Mouse (Mus musculus): ENCODE measurements around the gene Tnxb. TPM values are rescaled to one million over a fixed set of nuclear protein-coding genes. Genes with fewer than 3 reads are reported as not detected.

Tnxb gene
- polyA plus RNA-seq, 1 experiment from 2014 or later, result 0.75 TPM

DNA sequence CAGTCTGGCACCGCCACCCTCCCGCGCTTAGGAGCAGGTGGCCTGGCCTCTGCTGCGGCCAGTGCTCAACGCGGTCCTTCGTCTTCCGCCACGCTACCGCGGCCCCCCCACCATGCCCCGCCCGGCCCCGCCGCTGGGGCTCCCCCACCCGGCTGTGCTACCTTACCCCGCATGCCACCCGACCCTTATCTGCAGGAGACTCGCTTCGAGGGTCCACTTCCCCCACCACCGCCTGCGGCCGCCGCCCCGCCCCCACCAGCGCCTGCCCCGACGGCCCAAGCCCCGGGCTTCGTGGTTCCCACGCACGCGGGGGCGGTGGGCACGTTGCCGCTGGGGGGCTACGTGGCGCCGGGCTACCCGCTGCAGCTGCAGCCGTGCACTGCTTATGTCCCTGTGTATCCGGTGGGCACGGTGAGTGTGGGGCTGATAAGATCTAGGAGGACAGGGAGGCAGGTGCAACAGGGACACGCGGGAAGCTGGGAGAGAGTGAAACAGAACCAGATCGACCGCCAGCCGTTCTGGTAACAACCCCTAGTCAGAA, 39.5 kb upstream of the Tnxb start:
- Histone ChIP-seq H3K27ac (no peak overlapping the region), H3K36me3 (no peaks in the 10 kb centered on the region), H3K9ac (peak overlapping the region; percentile 7; the same call in 1 of the 2 replicates), H3K4me2 (peak overlapping the region; percentile 94), H3K4me1 (peaks cover 63% of the 10 kb centered on the region), H3K27me3 (peaks cover 28% of the 10 kb centered on the region), H3K4me3 (replicated peaks) (peak overlapping the region; percentile 48), H3K9me3 (replicated peaks) (no peaks in the 10 kb centered on the region)
- ATAC-seq (replicated peaks; ENCODE audit: low FRiP score), result no peak
- WGBS, result 2% methylated on average over 48 of the region's 48 CpGs

DNA sequence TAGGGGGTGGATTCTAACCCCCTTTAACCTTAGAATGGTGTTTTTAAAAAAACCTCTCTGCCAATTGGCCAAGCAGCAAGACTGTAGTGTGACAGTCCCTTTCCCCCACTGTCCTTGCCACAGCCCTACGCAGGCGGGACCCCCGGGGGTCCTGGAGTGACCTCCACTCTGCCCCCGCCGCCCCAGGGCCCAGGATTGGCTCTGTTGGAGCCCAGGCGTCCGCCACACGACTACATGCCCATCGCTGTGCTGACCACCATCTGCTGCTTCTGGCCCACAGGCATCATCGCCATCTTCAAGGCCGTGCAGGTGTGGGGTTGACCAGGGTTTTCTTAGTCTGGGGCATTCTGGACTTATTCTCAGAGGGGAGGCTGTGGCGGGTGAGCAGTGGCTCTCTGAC, 38.7 kb upstream of the Tnxb start:
- no peaks in the 10 kb centered on the region for H3K9me3 ChIP-seq (replicated peaks)
- 7% methylated on average over 12 of the region's 12 CpGs for WGBS
- peak overlapping the region; percentile 38; the same call in 1 of the 2 replicates for H3K9ac ChIP-seq
- peak overlapping the region; percentile 48 for H3K4me3 ChIP-seq (replicated peaks)
- peak overlapping the region; percentile 94 for H3K4me2 ChIP-seq
- peaks cover 55% of the 10 kb centered on the region for H3K4me1 ChIP-seq
- no peak for ATAC-seq (replicated peaks; ENCODE audit: low FRiP score)
- no peak overlapping the region for H3K27ac ChIP-seq
- peaks cover 28% of the 10 kb centered on the region for H3K27me3 ChIP-seq
- no peaks in the 10 kb centered on the region for H3K36me3 ChIP-seq

DNA sequence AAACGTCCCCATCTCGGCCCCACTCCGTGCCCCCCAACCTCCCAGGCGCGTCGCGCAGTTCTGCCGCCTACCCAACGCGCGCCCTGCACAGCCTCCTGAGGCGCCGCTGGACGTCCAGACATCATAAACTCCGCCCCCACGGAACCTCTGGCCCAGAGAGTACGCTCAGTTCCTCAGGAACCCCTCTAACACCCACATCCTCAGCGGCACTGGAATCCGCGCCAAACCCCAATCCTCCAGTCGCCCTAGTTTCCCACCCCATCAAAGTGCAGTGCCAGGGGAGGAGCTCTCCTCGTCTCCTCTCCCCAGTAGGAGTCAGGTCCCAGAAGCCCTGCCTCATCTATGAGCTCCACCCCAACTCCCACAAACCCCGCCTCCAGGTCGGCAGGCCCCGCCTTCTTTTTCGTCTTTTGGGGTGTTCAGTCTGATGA, 38.1 kb upstream of the Tnxb start:
- H3K4me2 ChIP-seq, result peak overlapping the region; percentile 94
- H3K9ac ChIP-seq, result peak overlapping the region; percentile 38; the same call in 1 of the 2 replicates
- H3K36me3 ChIP-seq, result no peaks in the 10 kb centered on the region
- H3K27me3 ChIP-seq, result peaks cover 28% of the 10 kb centered on the region
- ATAC-seq (replicated peaks; ENCODE audit: low FRiP score), result peak; percentile 47
- no peaks in the 10 kb centered on the region for H3K9me3 ChIP-seq (replicated peaks)
- 1% methylated on average over 26 of the region's 26 CpGs for WGBS
- peaks cover 52% of the 10 kb centered on the region for H3K4me1 ChIP-seq
- H3K4me3 ChIP-seq (replicated peaks), result peak overlapping the region; percentile 48
- no peak overlapping the region for H3K27ac ChIP-seq

DNA sequence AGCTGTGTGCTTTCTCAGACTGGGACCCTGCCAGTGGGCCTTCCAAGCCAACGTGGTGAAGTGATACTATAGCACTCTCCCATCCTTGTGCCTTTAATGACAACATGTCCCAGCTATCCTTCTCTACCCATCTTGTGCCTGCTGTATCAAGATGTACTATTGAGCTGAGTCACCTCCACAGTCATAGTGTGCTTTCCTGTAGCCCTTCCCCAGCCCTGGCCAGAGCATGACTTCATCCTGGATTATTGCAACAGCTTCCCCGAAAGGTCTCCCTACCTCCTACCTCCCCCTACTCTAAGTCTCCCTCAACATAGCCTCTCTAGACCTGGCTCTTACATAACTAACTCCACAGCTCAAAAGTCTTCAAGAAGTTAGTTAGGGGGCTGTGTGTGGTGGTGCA, 34.7 kb upstream of the Tnxb start:
- Histone ChIP-seq H3K9me3 (replicated peaks) (no peaks in the 10 kb centered on the region), H3K27ac (no peak overlapping the region), H3K4me3 (replicated peaks) (no peak overlapping the region), H3K4me1 (peaks cover 24% of the 10 kb centered on the region), H3K4me2 (no peak overlapping the region), H3K9ac (no peak overlapping the region), H3K27me3 (peaks cover 17% of the 10 kb centered on the region), H3K36me3 (no peaks in the 10 kb centered on the region)
- WGBS, result 75% methylated on average over 2 of the region's 2 CpGs
- no peak for ATAC-seq (replicated peaks; ENCODE audit: low FRiP score)

DNA sequence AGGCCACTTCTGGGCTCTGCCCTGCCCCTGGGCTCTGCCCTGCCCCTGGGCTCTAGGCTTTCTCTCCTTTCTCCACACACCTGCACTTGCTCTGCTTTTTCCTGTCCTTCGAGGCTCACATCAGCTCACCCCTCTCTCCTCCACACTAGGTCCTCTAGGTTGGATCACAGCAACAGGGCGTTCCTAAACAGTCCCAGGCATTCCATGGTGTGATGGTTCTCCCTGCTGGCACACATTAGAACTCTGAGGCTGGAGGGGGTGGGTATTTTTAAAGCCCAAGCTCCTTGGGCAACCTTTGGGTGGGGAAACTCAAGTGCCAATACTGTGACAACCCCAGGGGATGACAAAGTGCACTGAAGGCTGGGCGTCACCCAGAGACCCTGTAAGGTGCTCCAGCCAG, 32.9 kb upstream of the Tnxb start:
- ATAC-seq (replicated peaks; ENCODE audit: low FRiP score), result no peak
- Histone ChIP-seq H3K9ac (no peak overlapping the region), H3K4me3 (replicated peaks) (no peak overlapping the region), H3K4me1 (peaks cover 15% of the 10 kb centered on the region), H3K36me3 (no peaks in the 10 kb centered on the region), H3K9me3 (replicated peaks) (no peaks in the 10 kb centered on the region), H3K27me3 (no peaks in the 10 kb centered on the region), H3K4me2 (no peak overlapping the region), H3K27ac (no peak overlapping the region)
- WGBS, result 61% methylated on average over 3 of the region's 3 CpGs

DNA sequence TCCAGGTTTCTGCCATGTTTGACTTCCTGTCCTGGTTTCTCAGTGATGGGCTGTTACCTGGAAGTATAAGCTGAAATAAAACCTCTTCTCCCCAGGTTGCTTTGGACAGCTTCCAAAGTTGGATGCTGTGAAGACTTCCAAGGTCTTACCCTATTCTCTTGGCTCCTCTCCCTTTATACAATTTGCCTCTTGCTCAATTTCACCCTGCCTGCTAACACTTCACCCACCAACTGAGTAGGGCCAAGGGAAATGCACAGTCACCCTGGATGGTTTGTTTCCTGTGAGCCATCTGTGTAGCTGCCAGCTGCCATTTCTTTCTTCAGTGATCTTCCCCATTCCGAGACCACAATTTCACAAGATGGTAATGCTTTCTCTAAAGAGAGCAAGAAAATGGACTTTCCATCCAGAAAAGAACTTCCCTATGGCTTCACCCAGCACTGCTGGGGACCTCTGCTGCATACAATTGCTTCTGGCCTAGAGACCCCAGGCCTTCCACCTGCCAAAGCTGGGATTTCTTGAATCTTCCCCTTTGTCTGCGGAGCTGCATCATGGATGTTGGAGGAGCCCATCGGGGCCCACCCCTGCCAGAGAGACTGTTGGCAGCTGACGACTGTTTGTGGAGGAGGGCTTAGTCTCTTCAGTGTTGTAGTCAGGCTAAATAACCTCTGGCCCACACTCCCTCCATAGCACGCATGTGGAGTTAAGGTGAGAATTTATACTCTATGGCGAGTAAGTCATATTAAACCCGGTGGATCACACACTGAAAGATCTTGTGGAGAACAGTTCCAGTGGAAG, 30.7 kb upstream of the Tnxb start:
- no peaks in the 10 kb centered on the region for H3K27me3 ChIP-seq
- H3K4me2 ChIP-seq, result no peak overlapping the region

DNA sequence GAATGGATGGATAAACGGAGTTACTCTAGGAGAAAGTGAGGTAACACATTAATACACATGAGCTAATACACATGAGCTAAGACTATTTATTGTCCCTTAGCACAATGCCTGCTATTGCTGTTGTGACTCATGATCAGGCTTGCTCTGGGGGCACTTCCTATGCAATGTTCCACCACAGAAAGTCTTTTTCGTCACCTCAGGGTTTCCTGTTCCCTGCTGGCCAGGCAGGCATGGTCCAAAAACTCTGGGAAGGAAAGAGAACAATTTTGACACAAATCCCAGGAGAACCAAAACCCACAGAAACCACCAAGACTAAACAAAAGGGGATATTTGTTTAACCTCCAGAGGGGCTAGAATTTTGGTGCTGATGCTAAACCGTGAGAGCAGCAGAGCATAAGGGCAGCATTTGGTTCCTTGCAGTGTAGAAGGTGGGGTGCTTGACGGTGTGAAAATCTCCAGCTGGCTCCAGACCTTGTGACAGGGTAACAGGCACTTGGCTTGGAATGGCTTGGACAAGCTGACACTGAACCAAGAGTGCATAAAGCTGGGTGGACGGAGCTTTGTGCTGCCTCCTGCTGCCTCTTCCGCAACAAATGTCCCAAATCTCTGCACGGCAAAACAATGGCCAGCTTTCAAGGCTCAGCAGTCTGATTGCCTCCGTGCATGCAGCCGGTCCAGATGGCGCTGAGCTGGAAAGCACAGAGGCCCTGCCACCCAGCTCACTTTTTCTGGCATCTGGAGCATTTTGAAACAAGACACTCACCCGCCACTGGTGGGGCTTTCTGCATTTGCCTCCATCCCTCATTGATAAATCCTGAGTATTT, 29.3 kb upstream of the Tnxb start:
- peak; percentile 62; the same call in 1 of the 2 replicates for ATAC-seq (replicated peaks; ENCODE audit: low FRiP score)
- H3K4me2 ChIP-seq, result 0 out of 2 replicates have a peak overlapping the region, but pooled peaks have one; percentile 26

More for the DNA sequence above, 30.7 kb upstream of the Tnxb start:
- no peak for ATAC-seq (replicated peaks; ENCODE audit: low FRiP score)
- no peak overlapping the region for H3K27ac ChIP-seq
- no peak overlapping the region for H3K4me3 ChIP-seq (replicated peaks)
- 75% methylated on average over 7 of the region's 7 CpGs for WGBS
- H3K9me3 ChIP-seq (replicated peaks), result no peaks in the 10 kb centered on the region
- peaks cover 16% of the 10 kb centered on the region for H3K4me1 ChIP-seq
- H3K36me3 ChIP-seq, result no peaks in the 10 kb centered on the region
- H3K9ac ChIP-seq, result no peak overlapping the region

DNA sequence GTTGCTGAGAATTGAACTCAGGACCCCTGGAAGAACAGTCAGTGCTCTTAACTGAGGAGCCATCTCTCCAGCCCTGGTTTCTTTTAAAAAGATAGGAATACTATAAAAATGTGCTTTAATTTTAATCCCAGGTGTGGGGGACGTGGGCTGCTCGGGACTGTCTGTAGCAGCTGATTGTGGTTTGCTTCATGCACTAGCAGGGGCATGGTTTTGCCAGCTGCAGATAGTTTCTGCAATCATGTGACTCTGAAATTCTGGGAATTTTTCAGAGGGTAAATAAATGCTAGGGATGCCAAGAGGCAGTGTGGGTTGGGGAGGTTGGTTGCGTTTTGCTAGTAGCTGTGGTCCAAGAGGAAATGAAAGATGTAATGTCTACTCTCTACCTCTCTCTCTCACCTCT, 28.4 kb upstream of the Tnxb start:
- Histone ChIP-seq H3K27me3 (no peaks in the 10 kb centered on the region), H3K9ac (no peak overlapping the region), H3K9me3 (replicated peaks) (no peaks in the 10 kb centered on the region), H3K36me3 (no peaks in the 10 kb centered on the region; the same call in 1 of the 2 replicates), H3K4me2 (no peak overlapping the region), H3K27ac (no peak overlapping the region), H3K4me3 (replicated peaks) (no peak overlapping the region), H3K4me1 (peaks cover 34% of the 10 kb centered on the region)
- no peak for ATAC-seq (replicated peaks; ENCODE audit: low FRiP score)
- WGBS, result 84% methylated on average over 3 of the region's 3 CpGs

More for the DNA sequence above, 29.3 kb upstream of the Tnxb start:
- Histone ChIP-seq H3K4me3 (replicated peaks) (no peak overlapping the region), H3K4me1 (peaks cover 27% of the 10 kb centered on the region), H3K9ac (0 out of 2 replicates have a peak overlapping the region, but pooled peaks have one; percentile 12), H3K36me3 (no peaks in the 10 kb centered on the region; the same call in 1 of the 2 replicates), H3K27ac (peak overlapping the region; percentile 82), H3K27me3 (no peaks in the 10 kb centered on the region), H3K9me3 (replicated peaks) (no peaks in the 10 kb centered on the region)
- WGBS, result 13% methylated on average over 11 of the region's 11 CpGs

DNA sequence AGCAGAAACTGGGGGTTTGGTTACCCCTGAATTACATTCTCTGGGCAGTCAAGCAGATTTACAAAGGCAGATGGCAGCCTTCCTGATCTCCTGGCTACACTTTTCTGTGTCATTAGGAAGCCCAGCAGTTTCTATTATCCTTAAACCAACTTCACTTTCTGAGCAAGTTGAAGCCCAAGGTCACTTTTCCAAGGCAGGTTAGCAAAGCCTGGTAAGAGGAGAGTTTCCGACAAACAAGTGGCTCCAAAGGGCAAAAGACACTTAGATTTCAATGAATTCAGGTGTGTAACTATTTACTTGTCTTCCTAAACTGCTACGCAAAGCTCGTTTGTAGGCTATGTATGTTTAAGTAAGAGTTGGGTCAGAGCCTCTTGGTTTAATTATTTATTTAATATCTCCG, 27.0 kb upstream of the Tnxb start:
- ATAC-seq (replicated peaks; ENCODE audit: low FRiP score), result no peak
- H3K27me3 ChIP-seq, result no peaks in the 10 kb centered on the region
- WGBS, result 91% methylated on average over 4 of the region's 4 CpGs
- H3K9ac ChIP-seq, result no peak overlapping the region
- no peak overlapping the region for H3K4me2 ChIP-seq
- no peak overlapping the region for H3K27ac ChIP-seq
- H3K9me3 ChIP-seq (replicated peaks), result no peaks in the 10 kb centered on the region
- H3K4me3 ChIP-seq (replicated peaks), result no peak overlapping the region
- no peaks in the 10 kb centered on the region; the same call in 1 of the 2 replicates for H3K36me3 ChIP-seq
- peaks cover 44% of the 10 kb centered on the region for H3K4me1 ChIP-seq

DNA sequence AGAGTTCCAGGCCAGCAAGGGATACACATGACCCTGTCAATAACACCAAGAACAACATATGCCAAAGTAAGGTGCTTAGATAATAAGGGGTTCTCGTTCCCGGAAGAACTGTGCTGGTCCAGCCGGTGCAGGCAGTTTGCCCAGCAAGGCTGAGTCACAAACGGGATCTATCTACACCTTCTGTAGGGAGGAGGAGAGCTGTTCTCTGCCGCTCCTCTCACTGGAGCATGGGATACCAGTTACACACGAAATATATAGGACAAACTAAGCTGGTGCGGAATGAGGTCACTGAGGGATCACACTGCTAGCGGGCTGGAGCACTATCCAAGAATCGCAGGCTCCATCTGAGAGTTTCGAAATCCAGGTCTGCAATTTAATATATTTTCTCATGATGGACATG, 26.4 kb upstream of the Tnxb start:
- Histone ChIP-seq H3K27ac (no peak overlapping the region), H3K4me2 (no peak overlapping the region), H3K27me3 (no peaks in the 10 kb centered on the region), H3K9me3 (replicated peaks) (no peaks in the 10 kb centered on the region), H3K4me1 (peaks cover 49% of the 10 kb centered on the region), H3K4me3 (replicated peaks) (no peak overlapping the region), H3K36me3 (peaks cover 2% of the 10 kb centered on the region), H3K9ac (no peak overlapping the region)
- WGBS, result 81% methylated on average over 10 of the region's 10 CpGs
- ATAC-seq (replicated peaks; ENCODE audit: low FRiP score), result no peak

DNA sequence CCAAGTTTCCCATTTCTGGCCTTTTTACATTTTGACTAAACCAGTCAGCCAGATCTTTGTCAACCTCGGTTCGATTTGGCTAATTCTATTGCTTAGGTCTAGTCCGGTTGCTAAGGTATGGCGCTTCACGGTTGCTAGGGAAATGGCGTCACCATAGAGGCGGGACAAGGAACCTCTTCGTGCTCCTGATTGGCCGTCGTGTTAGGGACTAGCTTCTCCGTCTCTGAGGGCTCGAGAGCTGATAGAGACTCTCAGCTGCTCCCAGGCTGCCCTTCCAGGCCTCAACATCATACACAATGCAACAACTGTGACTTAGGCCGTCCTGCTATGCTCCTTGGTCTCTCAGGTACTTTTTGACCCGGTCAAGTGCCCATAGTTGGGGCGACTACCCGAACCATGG, 25.7 kb upstream of the Tnxb start, which contains the start of gene Fkbpl:
TSS of gene Fkbpl (plus strand) at position 157 of the 400 bp plus-strand sequence.
- H3K4me1 ChIP-seq, result peaks cover 51% of the 10 kb centered on the region
- peak within 1 kb of the TSS; percentile 73 for H3K4me2 ChIP-seq
- no peaks in the 10 kb centered on the region for H3K27me3 ChIP-seq
- under 1% methylated on average over 16 of the region's 16 CpGs for WGBS
- peak within 1 kb of the TSS; percentile 75 for H3K27ac ChIP-seq
- no peaks in the 10 kb centered on the region for H3K9me3 ChIP-seq (replicated peaks)
- H3K4me3 ChIP-seq (replicated peaks), result peak within 1 kb of the TSS; percentile 59
- peaks cover 8% of the 10 kb centered on the region for H3K36me3 ChIP-seq
- H3K9ac ChIP-seq, result peak within 1 kb of the TSS; percentile 63
- peak; percentile 74 for ATAC-seq (replicated peaks; ENCODE audit: low FRiP score)

Data from kidney, embryonic 15.5 days (tissue).